Mouse (Mus musculus): Measurements from ENCODE around the gene Dph5.

Gene Dph5

GRCm38 (mm10) chr3:115952356-115952755 lies 64.7 kb downstream of the Dph5 start:
- DNase-seq (ENCODE audit: low read depth) = no peak

DNA sequence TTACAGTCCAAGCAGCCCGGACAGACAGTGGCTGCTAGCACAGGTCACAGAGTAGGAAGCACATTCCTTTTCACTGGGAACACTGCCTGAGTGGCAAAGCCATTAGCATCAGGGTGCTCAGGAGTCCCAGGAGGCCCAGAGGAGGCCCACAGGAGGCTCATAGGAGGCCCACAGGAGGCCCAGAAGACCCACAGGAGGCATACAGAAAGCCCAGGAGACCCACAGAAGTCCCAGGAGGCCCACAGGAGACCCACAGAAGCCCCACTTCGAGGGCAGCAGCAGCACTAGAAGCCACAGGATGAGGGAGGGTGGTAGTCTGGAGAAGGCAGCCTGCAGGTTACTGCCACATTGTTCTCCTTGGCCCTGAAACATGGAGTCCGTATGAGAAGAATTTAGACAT lies 65.5 kb downstream of the Dph5 start:
- no peak for DNase-seq (ENCODE audit: low read depth)

GRCm38 (mm10) chr3:115957223-115957622 lies 69.6 kb downstream of the Dph5 start:
- DNase-seq (ENCODE audit: low read depth) = no peak

- DNase-seq (ENCODE audit: low read depth) = no peak
Measured at GRCm38 (mm10) chr3:115961311-115962027, 73.8 kb downstream of the Dph5 start.

DNA sequence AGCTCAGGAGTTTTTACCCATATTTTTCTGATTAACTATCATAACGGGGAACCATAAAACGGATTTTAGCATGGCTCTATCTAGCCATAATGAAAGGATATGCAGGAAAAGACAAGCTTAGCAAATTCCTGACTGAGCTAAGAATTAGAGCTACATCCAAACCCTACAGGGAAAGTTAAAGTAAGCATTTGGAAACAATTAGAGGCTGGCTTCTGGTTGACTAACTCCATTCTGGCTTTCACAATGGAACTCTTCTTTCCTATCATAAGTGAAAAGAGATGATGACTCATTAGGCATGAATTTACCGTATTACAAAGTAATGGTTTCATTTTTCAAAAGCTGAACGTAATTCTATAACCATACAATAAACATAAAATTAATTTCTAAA lies 74.4 kb downstream of the Dph5 start:
- no peak for DNase-seq (ENCODE audit: low read depth)

- DNase-seq (ENCODE audit: low read depth) = no peak
Measured at GRCm38 (mm10) chr3:115963597-115963996, 76.0 kb downstream of the Dph5 start.

DNA sequence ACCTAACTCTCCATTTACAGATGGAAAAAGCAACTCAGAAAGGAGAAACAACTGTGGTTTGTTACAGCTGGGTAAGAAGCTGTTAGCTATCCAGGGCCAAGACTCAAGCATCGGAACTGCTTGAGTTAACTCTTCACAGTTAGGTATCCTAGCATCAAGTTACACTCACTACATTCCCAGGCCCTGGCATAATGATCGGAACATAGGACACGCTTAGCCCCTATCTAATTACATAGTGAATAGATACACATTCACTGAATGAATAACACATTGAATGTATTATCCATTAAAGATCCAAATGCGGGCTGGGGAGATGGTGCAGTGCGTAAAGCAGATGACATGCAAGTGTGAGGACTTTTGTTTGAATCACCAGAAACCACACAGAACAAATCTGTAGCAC lies 76.4 kb downstream of the Dph5 start:
- DNase-seq (ENCODE audit: low read depth) = no peak

- DNase-seq (ENCODE audit: low read depth) = no peak
Measured at GRCm38 (mm10) chr3:115968745-115969530, 81.3 kb downstream of the Dph5 start.

- DNase-seq (ENCODE audit: low read depth) = no peak
Measured at GRCm38 (mm10) chr3:115971045-115971785, 83.6 kb downstream of the Dph5 start.

DNA sequence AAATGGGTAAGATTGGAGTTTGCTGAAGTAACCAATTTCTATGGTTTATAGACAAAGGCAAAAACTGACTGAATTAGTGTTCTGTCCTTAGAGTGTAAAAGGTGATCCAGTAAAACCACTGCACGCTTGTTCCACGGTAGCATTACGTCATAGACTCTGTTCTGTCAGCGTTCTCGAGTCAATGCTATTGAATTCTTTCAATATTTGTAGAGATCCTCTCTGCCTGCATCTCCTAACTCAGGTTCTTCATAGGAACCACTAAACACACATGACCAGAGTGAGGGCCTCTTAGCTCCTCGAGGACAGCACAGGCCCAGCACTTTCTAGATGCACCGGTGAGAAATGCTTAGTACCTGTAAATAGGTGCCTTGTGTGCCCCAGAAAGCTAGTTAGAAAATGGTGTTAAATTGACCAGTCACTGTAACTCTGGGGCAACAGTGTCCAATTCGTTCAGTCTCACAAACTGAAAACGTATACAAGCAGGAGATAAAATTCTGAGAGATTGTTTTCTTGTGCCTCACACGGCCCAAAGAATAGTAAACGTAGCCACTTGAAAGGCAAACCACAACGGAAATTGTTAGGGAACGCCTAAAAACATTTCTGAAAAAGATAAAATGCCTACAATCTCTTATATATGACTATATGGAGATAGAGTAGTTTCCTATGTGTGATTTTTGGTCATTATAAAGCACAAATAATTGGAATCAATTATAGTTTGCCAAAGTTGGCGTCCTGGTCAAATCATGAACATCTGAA lies 84.4 kb downstream of the Dph5 start:
- no peak for DNase-seq (ENCODE audit: low read depth)

GRCm38 (mm10) chr3:115974228-115974627 lies 86.6 kb downstream of the Dph5 start:
- no peak for DNase-seq (ENCODE audit: low read depth)

- DNase-seq (ENCODE audit: low read depth) = no peak
Measured at GRCm38 (mm10) chr3:115974995-115975394, 87.4 kb downstream of the Dph5 start.

GRCm38 (mm10) chr3:115979000-115979399 lies 91.4 kb downstream of the Dph5 start:
- DNase-seq (ENCODE audit: low read depth) = no peak

DNA sequence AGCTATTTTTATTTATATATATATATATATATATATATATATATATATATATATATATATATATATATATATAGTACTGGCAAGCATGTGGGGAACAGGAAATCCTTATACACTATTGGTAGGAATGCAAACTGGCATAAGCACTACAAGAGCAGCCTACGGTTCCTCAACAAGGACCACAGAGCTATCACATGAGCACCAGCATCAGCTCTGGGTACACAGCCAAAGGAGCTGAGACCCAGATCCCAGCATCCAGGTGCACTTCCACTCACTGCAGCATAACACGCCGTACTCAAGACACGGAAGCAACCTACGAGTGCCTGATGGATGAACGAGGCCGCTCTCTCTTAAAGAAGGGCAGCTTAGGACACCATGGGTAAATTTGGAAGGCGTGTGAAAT lies 95.6 kb downstream of the Dph5 start:
- DNase-seq (ENCODE audit: low read depth) = no peak

All from c-Kit-positive CD71-negative TER-119-negative erythroid progenitor cells, embryonic 14.5 days (primary cell).